Mouse (Mus musculus) kidney, embryonic 16.5 days (tissue): ENCODE measurements around the gene Gm42906. TPM values are rescaled to one million over a fixed set of nuclear protein-coding genes. Genes with fewer than 3 reads are reported as not detected.
A peak's percentile ranks its signal among the peaks of the same experiment; 100 is the strongest.

Experiments used
- ATAC-seq: fragments of 200-750 bp; cut with Nextera tagmentation; 2 replicates; pipeline ENCODE4 v1.8.0; 2017; ENCODE audit warnings: moderate TSS enrichment; ENCODE audit not compliant: low FRiP score, low TSS enrichment
- H3K27ac ChIP-seq: fragments of 300-500 bp; sonication (generic); 2 replicates; pipeline ENCODE4 v1.5.1; 2014; ENCODE audit warnings: low read length
- H3K27me3 ChIP-seq: fragments of 300-500 bp; sonication (generic); 2 replicates; pipeline ENCODE4 v1.6.1; 2014; ENCODE audit warnings: low read length, control low read depth, mixed read lengths; ENCODE audit not compliant: insufficient read depth
- H3K36me3 ChIP-seq: fragments of 300-500 bp; sonication (generic); 2 replicates; pipeline ENCODE4 v1.6.1; 2014; ENCODE audit warnings: low read length, control low read depth, mixed read lengths; ENCODE audit not compliant: insufficient read depth
- H3K4me1 ChIP-seq: fragments of 300-500 bp; sonication (generic); 2 replicates; pipeline ENCODE4 v1.6.1; 2014; ENCODE audit warnings: low read length, control low read depth, mixed read lengths; ENCODE audit not compliant: insufficient read depth
- H3K4me2 ChIP-seq: fragments of 300-500 bp; sonication (generic); replicated peaks from 2 replicates; pipeline ENCODE4 v1.6.1; 2014; ENCODE audit warnings: low read depth, low read length
- H3K4me3 ChIP-seq: fragments of 300-500 bp; sonication (generic); 2 replicates; pipeline ENCODE4 v1.5.1; 2014; ENCODE audit warnings: mild to moderate bottlenecking, low read length
- H3K9ac ChIP-seq: fragments of 300-500 bp; sonication (generic); replicated peaks from 2 replicates; pipeline ENCODE4 v1.6.1; 2014; ENCODE audit warnings: low read length
- H3K9me3 ChIP-seq: fragments of 300-500 bp; sonication (generic); 2 replicates; pipeline ENCODE4 v1.6.1; 2016; ENCODE audit warnings: low read length, control low read depth
- WGBS: fragments of 180-500 bp; shearing (Covaris S2); extraction: QIAGEN DNeasy Blood & Tissue Kit; methylation state at CpG from one replicate; pipeline ENCODE4 v1.1.7; 2014; 5-methylcytosine and 5-hydroxymethylcytosine counted together
- polyA plus RNA-seq: library from polyadenylated mRNA; unstranded; fragments of >200 nt; fragmentation: Nextera tagmentation; extraction: Ambion mirVana; gene quantifications from 2 replicates; pipeline ENCODE4 v1.2.1, GENCODE M21; 2015

Gene Gm42906
- polyA plus RNA-seq, 1 experiment from 2014 or later: not detected

DNA sequence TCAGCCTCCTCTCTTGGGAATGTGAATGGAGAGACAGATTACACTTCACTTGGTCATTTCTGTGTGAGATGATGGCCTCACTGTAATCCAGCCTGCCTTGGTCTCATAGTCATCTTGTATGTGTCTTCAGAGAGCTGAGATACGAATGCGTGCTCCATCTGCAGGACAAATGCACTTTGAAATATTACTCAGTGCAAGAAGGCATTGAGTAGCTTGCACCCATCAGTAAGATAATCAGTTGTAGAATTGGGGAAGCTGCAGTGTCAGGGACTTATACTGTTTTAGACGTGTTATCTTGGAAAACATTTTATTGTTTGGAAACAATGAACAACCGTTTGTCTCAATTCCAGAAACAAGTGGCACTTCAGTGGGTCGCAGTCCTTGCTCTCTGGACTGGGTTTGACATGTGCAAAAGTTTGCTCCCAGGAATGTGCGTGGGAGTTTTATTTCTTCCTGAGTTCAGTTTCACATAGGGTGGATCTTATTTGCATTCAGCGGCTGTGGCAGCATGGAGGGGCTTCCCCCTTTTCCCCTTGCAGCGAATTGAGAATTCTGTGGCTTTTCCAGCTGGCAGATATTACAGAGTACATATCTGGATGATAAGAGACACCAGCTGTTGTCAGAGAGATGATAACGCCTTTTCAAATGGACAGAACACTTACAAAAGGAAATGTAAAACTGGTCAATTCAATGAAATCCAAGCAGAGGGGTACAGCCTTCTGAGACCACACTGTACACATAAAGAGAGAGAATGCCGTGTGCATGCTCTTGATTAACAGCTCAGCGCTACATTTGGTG is 15.1 kb downstream of the Gm42906 start:
- Histone ChIP-seq H3K4me1 (peaks cover 14% of the 10 kb centered on the region), H3K27ac (peak overlapping the region; percentile 56), H3K27me3 (no peaks in the 10 kb centered on the region), H3K9ac (no peak overlapping the region), H3K9me3 (no peaks in the 10 kb centered on the region), H3K4me2 (peak overlapping the region; percentile 26; the same call in 1 of the 2 replicates), H3K36me3 (no peaks in the 10 kb centered on the region), H3K4me3 (0 out of 2 replicates have a peak overlapping the region, but pooled peaks have one; percentile 5)
- ATAC-seq: peak; percentile 85
- WGBS: 24% methylated on average over 11 of the region's 11 CpGs

GRCm38 (mm10) chr5:151410006-151410405 is 18.0 kb downstream of the Gm42906 start:
- peaks cover 14% of the 10 kb centered on the region for H3K4me1 ChIP-seq
- H3K9ac ChIP-seq: no peak overlapping the region
- H3K27me3 ChIP-seq: no peaks in the 10 kb centered on the region
- WGBS: 67% methylated on average over 3 of the region's 3 CpGs
- no peaks in the 10 kb centered on the region for H3K36me3 ChIP-seq
- H3K9me3 ChIP-seq: no peaks in the 10 kb centered on the region
- H3K4me3 ChIP-seq: no peak overlapping the region
- no peak overlapping the region for H3K4me2 ChIP-seq
- H3K27ac ChIP-seq: no peak overlapping the region
- no peak for ATAC-seq

DNA sequence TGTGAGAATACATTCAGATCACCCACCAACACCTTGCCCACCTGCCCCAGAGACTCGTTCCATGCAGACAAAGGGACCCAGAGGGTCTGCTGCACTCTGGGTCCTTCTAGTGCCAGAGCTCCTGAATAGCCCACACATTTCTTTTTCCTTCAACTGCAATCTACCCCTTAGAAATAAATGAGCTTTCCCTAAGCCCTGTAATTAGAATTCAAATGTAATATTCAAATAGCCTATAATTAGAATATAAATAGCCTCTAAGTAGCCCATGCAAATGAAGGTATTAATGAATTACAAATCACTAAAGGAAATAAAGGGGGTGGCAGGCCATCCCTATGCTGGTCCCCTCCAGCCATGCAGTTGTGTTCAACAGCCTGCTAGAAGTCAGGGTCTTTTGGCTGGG is 18.7 kb downstream of the Gm42906 start:
- Histone ChIP-seq H3K4me1 (peaks cover 14% of the 10 kb centered on the region), H3K9me3 (no peaks in the 10 kb centered on the region), H3K4me2 (no peak overlapping the region), H3K27ac (peak overlapping the region; percentile 69; the same call in 1 of the 2 replicates), H3K9ac (no peak overlapping the region), H3K27me3 (no peaks in the 10 kb centered on the region), H3K4me3 (no peak overlapping the region), H3K36me3 (no peaks in the 10 kb centered on the region)
- WGBS: 36% methylated on average over 1 of the region's 1 CpGs
- no peak for ATAC-seq

DNA sequence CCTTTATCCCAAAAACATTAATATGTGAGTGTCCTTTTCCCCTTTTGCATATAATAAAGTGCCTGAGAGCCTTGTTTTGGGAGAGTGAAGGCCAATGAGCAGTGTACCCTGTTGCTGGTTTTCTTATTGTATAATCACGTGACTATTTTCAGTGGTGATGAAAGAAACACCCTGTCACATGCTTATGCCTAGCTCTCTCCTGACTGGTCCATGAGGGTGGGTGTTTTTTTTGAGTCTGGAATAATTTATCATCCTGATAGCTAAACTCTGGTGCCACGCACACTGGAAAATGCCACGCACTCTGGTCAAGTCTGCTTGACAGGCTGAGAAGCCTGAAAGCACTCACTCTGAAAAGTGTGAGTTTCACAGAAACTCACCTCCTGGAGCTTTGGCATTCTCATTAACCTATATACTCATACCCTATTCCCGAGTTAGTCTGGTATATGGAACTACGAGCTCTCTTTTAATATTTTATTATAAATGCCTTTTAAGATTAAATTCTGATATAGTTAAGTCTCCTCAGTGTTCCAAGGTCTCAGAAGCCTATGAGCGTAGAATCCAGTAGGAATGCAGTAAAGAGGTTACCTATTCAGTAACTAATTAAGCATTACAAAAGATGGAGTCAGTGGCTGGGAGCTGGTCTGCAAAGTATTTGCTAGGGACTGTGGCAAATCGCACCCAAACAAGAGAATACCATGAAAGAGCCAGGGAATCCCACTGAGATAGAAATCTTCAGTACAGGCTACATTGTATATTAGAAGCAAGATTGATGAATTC is 19.7 kb downstream of the Gm42906 start:
- WGBS: 45% methylated on average over 7 of the region's 7 CpGs
- Histone ChIP-seq H3K4me1 (peaks cover 12% of the 10 kb centered on the region), H3K9ac (no peak overlapping the region), H3K36me3 (no peaks in the 10 kb centered on the region), H3K27ac (peak overlapping the region; percentile 76), H3K4me2 (no peak overlapping the region), H3K4me3 (no peak overlapping the region), H3K27me3 (no peaks in the 10 kb centered on the region), H3K9me3 (no peaks in the 10 kb centered on the region)
- peak; percentile 67; the same call in 1 of the 2 replicates for ATAC-seq

GRCm38 (mm10) chr5:151407493-151407892 is 20.5 kb downstream of the Gm42906 start:
- Histone ChIP-seq H3K9me3 (no peaks in the 10 kb centered on the region), H3K4me2 (no peak overlapping the region), H3K4me1 (peaks cover 4% of the 10 kb centered on the region), H3K9ac (no peak overlapping the region), H3K36me3 (no peaks in the 10 kb centered on the region), H3K27me3 (no peaks in the 10 kb centered on the region), H3K27ac (peak overlapping the region; percentile 76; the same call in 1 of the 2 replicates), H3K4me3 (no peak overlapping the region)
- 87% methylated on average over 3 of the region's 3 CpGs for WGBS
- no peak for ATAC-seq

DNA sequence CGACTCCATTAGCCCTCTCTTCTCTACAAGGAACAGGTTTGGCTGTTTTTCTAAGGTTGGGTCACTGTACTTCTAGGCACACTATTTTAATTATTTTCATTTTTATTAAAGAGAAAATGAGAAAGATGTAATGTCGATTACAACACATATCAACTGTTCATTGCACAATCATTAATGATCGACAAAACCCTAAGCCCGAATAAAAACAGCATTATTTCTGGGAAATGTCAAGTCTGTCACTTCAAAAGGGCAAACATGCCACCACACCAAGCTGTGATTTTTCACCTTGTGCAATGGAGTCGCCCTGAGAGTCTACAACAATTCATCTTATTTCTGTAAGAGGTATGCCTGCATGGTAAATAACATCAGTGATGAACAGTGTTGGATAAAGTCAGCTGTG is 21.7 kb downstream of the Gm42906 start:
- no peak overlapping the region for H3K27ac ChIP-seq
- H3K4me2 ChIP-seq: no peak overlapping the region
- no peak overlapping the region for H3K4me3 ChIP-seq
- H3K9me3 ChIP-seq: no peaks in the 10 kb centered on the region
- no peak overlapping the region for H3K9ac ChIP-seq
- H3K36me3 ChIP-seq: no peaks in the 10 kb centered on the region
- WGBS: 81% methylated on average over 5 of the region's 5 CpGs
- H3K27me3 ChIP-seq: no peaks in the 10 kb centered on the region
- 0 out of 2 replicates have a peak, but pooled peaks cover 2% of the 10 kb centered on the region for H3K4me1 ChIP-seq
- ATAC-seq: no peak

GRCm38 (mm10) chr5:151405314-151405903 is 22.6 kb downstream of the Gm42906 start:
- H3K27me3 ChIP-seq: no peaks in the 10 kb centered on the region
- 0 out of 2 replicates have a peak, but pooled peaks cover 2% of the 10 kb centered on the region for H3K4me1 ChIP-seq
- H3K9ac ChIP-seq: no peak overlapping the region
- no peak overlapping the region for H3K27ac ChIP-seq
- H3K4me2 ChIP-seq: no peak overlapping the region
- no peak for ATAC-seq
- H3K9me3 ChIP-seq: no peaks in the 10 kb centered on the region
- no peaks in the 10 kb centered on the region for H3K36me3 ChIP-seq
- no peak overlapping the region for H3K4me3 ChIP-seq
- WGBS: 62% methylated on average over 8 of the region's 8 CpGs

DNA sequence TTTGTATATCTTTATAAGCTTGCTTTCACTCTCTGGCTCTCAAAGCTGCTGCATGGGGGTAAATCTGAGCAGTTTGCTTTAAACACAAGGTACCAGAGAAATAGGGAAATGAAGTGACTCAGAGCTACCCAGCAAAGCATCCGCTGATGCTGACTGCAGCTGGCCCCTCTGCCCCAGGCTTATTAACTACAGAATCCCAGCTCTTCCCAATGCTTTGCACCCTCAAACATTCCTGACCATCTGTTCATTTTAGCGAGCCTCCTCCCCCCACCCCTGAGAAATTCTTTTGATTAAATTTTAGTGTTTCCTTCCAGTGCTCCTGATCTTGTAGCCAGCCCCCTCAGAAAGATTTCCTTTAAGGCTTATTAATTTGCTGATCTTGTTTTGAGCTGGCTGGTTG is 24.4 kb downstream of the Gm42906 start:
- H3K27me3 ChIP-seq: no peaks in the 10 kb centered on the region
- H3K36me3 ChIP-seq: no peaks in the 10 kb centered on the region
- peak overlapping the region; percentile 36; the same call in 1 of the 2 replicates for H3K27ac ChIP-seq
- H3K4me3 ChIP-seq: no peak overlapping the region
- ATAC-seq: no peak
- H3K4me1 ChIP-seq: 0 out of 2 replicates have a peak, but pooled peaks cover 6% of the 10 kb centered on the region
- WGBS: 53% methylated on average over 2 of the region's 2 CpGs
- H3K9ac ChIP-seq: no peak overlapping the region
- no peak overlapping the region for H3K4me2 ChIP-seq
- H3K9me3 ChIP-seq: no peaks in the 10 kb centered on the region

- no peak for ATAC-seq
- Histone ChIP-seq H3K27me3 (no peaks in the 10 kb centered on the region), H3K4me1 (0 out of 2 replicates have a peak, but pooled peaks cover 6% of the 10 kb centered on the region), H3K4me3 (no peak overlapping the region), H3K4me2 (no peak overlapping the region), H3K36me3 (no peaks in the 10 kb centered on the region), H3K27ac (no peak overlapping the region), H3K9ac (no peak overlapping the region), H3K9me3 (no peaks in the 10 kb centered on the region)
- WGBS: 87% methylated on average over 2 of the region's 2 CpGs
Measured at GRCm38 (mm10) chr5:151400557-151400944, 27.4 kb downstream of the Gm42906 start.
